Mouse (Mus musculus): ENCODE data around the gene Bcl7b.
A peak's percentile ranks its signal among the peaks of the same experiment; 100 is the strongest.

The Bcl7b gene

GRCm38 (mm10) chr5:135171688-135172220 is 3.7 kb downstream of the Bcl7b start:
- DNase-seq (ENCODE audit: low spot score), result no peak

GRCm38 (mm10) chr5:135172986-135173385 is 4.9 kb downstream of the Bcl7b start:
- DNase-seq (ENCODE audit: low spot score), result no peak

GRCm38 (mm10) chr5:135175086-135175485 is 7.0 kb downstream of the Bcl7b start:
- DNase-seq (ENCODE audit: low spot score), result no peak

- no peak for DNase-seq (ENCODE audit: low spot score)
Observed at GRCm38 (mm10) chr5:135178523-135178922, 10.4 kb downstream of the Bcl7b start.

GRCm38 (mm10) chr5:135178996-135179395 is 10.9 kb downstream of the Bcl7b start:
- DNase-seq (ENCODE audit: low spot score), result no peak

GRCm38 (mm10) chr5:135179616-135180015 is 11.5 kb downstream of the Bcl7b start:
- DNase-seq (ENCODE audit: low spot score), result no peak

- DNase-seq (ENCODE audit: low spot score), result no peak
Observed at GRCm38 (mm10) chr5:135180796-135181195, 12.7 kb downstream of the Bcl7b start.

GRCm38 (mm10) chr5:135181776-135182175 is 13.7 kb downstream of the Bcl7b start:
- no peak for DNase-seq (ENCODE audit: low spot score)

- peak; percentile 78 for DNase-seq (ENCODE audit: low spot score)
Observed at GRCm38 (mm10) chr5:135183131-135183861, 15.2 kb downstream of the Bcl7b start.

- DNase-seq (ENCODE audit: low spot score), result no peak
Observed at GRCm38 (mm10) chr5:135185016-135185415, 16.9 kb downstream of the Bcl7b start.

GRCm38 (mm10) chr5:135185596-135185995 is 17.5 kb downstream of the Bcl7b start:
- no peak for DNase-seq (ENCODE audit: low spot score)

GRCm38 (mm10) chr5:135186231-135186620 is 18.1 kb downstream of the Bcl7b start:
- DNase-seq (ENCODE audit: low spot score), result no peak

GRCm38 (mm10) chr5:135186621-135187348 is 18.7 kb downstream of the Bcl7b start, which contains the start of gene Baz1b:
Gene Baz1b (plus strand): TSS chr5:135187264.
- peak; percentile 99 for DNase-seq (ENCODE audit: low spot score)

GRCm38 (mm10) chr5:135187349-135188213 is 19.5 kb downstream of the Bcl7b start:
- no peak for DNase-seq (ENCODE audit: low spot score)

GRCm38 (mm10) chr5:135188214-135188554 is 20.1 kb downstream of the Bcl7b start:
- no peak for DNase-seq (ENCODE audit: low spot score)

- no peak for DNase-seq (ENCODE audit: low spot score)
Observed at GRCm38 (mm10) chr5:135189281-135190022, 21.4 kb downstream of the Bcl7b start.

- no peak for DNase-seq (ENCODE audit: low spot score)
Observed at GRCm38 (mm10) chr5:135191620-135192019, 23.5 kb downstream of the Bcl7b start.

GRCm38 (mm10) chr5:135192431-135192830 is 24.3 kb downstream of the Bcl7b start:
- DNase-seq (ENCODE audit: low spot score), result no peak

GRCm38 (mm10) chr5:135196367-135196766 is 28.3 kb downstream of the Bcl7b start:
- no peak for DNase-seq (ENCODE audit: low spot score)

- no peak for DNase-seq (ENCODE audit: low spot score)
Observed at GRCm38 (mm10) chr5:135202763-135203162, 34.7 kb downstream of the Bcl7b start.

GRCm38 (mm10) chr5:135208197-135208596 is 40.1 kb downstream of the Bcl7b start:
- no peak for DNase-seq (ENCODE audit: low spot score)

GRCm38 (mm10) chr5:135216871-135217270 is 48.8 kb downstream of the Bcl7b start:
- DNase-seq (ENCODE audit: low spot score), result no peak

All from yolk sac, embryonic 10.5 days (tissue).